ENCODE assay signal across 21 mouse cellular contexts in genomic region chr17:9407640-9408039, GRCm38 (mm10). TPM values are rescaled to one million over a fixed set of nuclear protein-coding genes. Genes with fewer than 3 reads are reported as not detected.
DNase-seq lines count a peak whose midpoint lies in the region; ATAC-seq and TF ChIP-seq lines count a peak whose summit lies in the region.
"Had no signal": no experiment of that assay in that cellular context is flagged by ENCODE, and none has a peak within 500 bp of the region (broad histone marks: within the 10 kb centered on the region; RNA-seq: fewer than 3 reads in every experiment).

No protein-coding gene starts in this region.

- H3K27ac ChIP-seq in heart, embryonic 13.5 days (replicated peaks): peak overlapping the region; percentile 54; the same call in 1 of the 2 replicates
- H3K27ac ChIP-seq in olfactory bulb, adult 2 months (ENCODE audit: insufficient read depth, low read depth, low read length): 0 out of 2 replicates have a peak overlapping the region, but pooled peaks have one; percentile 31
- H3K27ac ChIP-seq: gastrocnemius, adult 2 months; limb, embryonic 12.5 days; liver, embryonic 14.5 days; stomach, postnatal 0 days had no signal

- peaks cover 21% of the 10 kb centered on the region for H3K4me1 ChIP-seq in heart, embryonic 13.5 days
- H3K4me1 ChIP-seq in olfactory bulb, adult 2 months (ENCODE audit: control insufficient read depth, insufficient read depth, low read length): 0 out of 2 replicates have a peak, but pooled peaks cover 2% of the 10 kb centered on the region
- H3K4me1 ChIP-seq: limb, embryonic 12.5 days had no signal

- peak; percentile 6 to 8 for DNase-seq in heart, adult 18-20 months
- no peak for DNase-seq in heart, adult 9 months (ENCODE audit: low spot score in 2 of 2)
- DNase-seq in lung, postnatal 10 days: peak; percentile 2
- DNase-seq in lung, postnatal 25 days (ENCODE audit: low spot score): no peak
- DNase-seq in embryo, embryonic 11 days: no peak
- DNase-seq: gastrocnemius, adult 2 months; kidney, adult 18-20 months; kidney, postnatal 25 days had no signal

- H3K27me3 ChIP-seq in heart, embryonic 13.5 days (replicated peaks): peaks cover 5% of the 10 kb centered on the region; the same call in 1 of the 2 replicates
- H3K27me3 ChIP-seq: limb, embryonic 12.5 days had no signal

- TF ChIP-seq POLR2A in olfactory bulb, adult 2 months (IDR thresholded peaks at IDR 0.05; ENCODE audit: insufficient read depth, low read depth, low read length): no peak

- peak overlapping the region; percentile 58 for H3K4me2 ChIP-seq in heart, embryonic 13.5 days
- H3K4me2 ChIP-seq: limb, embryonic 12.5 days had no signal

- no peak overlapping the region for H3K9ac ChIP-seq in heart, embryonic 13.5 days
- H3K9ac ChIP-seq: limb, embryonic 12.5 days; liver, embryonic 14.5 days had no signal

- no peaks in the 10 kb centered on the region for H3K36me3 ChIP-seq in heart, embryonic 13.5 days
- H3K36me3 ChIP-seq: limb, embryonic 12.5 days had no signal

- no peaks in the 10 kb centered on the region for H3K9me3 ChIP-seq in heart, embryonic 13.5 days
- H3K9me3 ChIP-seq: limb, embryonic 12.5 days had no signal

- TF ChIP-seq CTCF in olfactory bulb, adult 2 months (IDR thresholded peaks at IDR 0.05; ENCODE audit: insufficient read depth, low read depth, low read length): no peak

- H3K4me3 ChIP-seq in heart, embryonic 13.5 days: peak overlapping the region; percentile 18; the same call in 1 of the 2 replicates
- H3K4me3 ChIP-seq in olfactory bulb, adult 2 months (ENCODE audit: insufficient read depth, low read depth, low read length): no peak overlapping the region
- H3K4me3 ChIP-seq: gastrocnemius, adult 2 months; limb, embryonic 12.5 days had no signal

- ATAC-seq in heart, embryonic 13.5 days (ENCODE audit: extremely low read depth, insufficient number of reproducible peaks, low FRiP score, low TSS enrichment): no peak
- ATAC-seq: lung, postnatal 0 days had no signal

- 33% methylated on average over 6 of the region's 6 CpGs for WGBS in heart, embryonic 13.5 days
- WGBS in olfactory bulb, adult 2 months: 14% methylated on average over 6 of the region's 6 CpGs

RNA-seq across cellular contexts. Expression of gene Gm17728, which starts 14.2 kb away (rescaled TPM):
- not detected for total RNA-seq in heart, adult 18-20 months (2021)
- polyA plus RNA-seq in heart, embryonic 13.5 days (2015; fragmentation: Nextera tagmentation; extraction: Ambion mirVana): not detected in 2 replicates
- not detected in 2 replicates for polyA plus RNA-seq in olfactory bulb, adult 2 months (2012; ENCODE audit: insufficient read depth, insufficient read length, low replicate concordance, missing spikeins)
- total RNA-seq: adrenal gland, postnatal 4 days; gastrocnemius, adult 2 months; heart, postnatal 14 days; left cerebral cortex, adult 8-10 months; megakaryocyte-erythroid progenitor cell, adult 5-6 weeks; midbrain, postnatal 0 days had no signal
- polyA plus RNA-seq: C2C12; limb, embryonic 12.5 days; liver, embryonic 14.5 days; lung, postnatal 0 days; midbrain, postnatal 0 days; neural tube, embryonic 11.5 days; stomach, postnatal 0 days had no signal

Comparison
In these comparisons a context has a peak if more than half of its experiments do, and no peak if none do; other contexts are left out.
1. DNase-seq: peak in heart, adult 18-20 months (2 of 2) and lung, postnatal 10 days (single experiment); none in heart, adult 9 months (0 of 2), lung, postnatal 25 days (single experiment) and embryo, embryonic 11 days (single experiment).